Mouse (Mus musculus): ENCODE measurements around the gene Nploc4.

- no peak for TF ChIP-seq CTCF (IDR thresholded peaks at IDR 0.05; ENCODE audit: low read depth, low read length)
- no peak for TF ChIP-seq POLR2A (IDR thresholded peaks at IDR 0.05; ENCODE audit: borderline replicate concordance, low read depth, low read length)
These were observed 57.2 kb downstream of the Nploc4 start for GRCm38 (mm10) chr11:120380271-120380670.
